Mouse (Mus musculus) layer of hippocampus, adult 18-20 months (tissue): ENCODE results near the gene Gprin1. TPM values are rescaled to one million over a fixed set of nuclear protein-coding genes. Genes with fewer than 3 reads are reported as not detected.

Experiments
- total RNA-seq, 2 experiments: library from RNA; stranded (reverse); gene quantifications; 2 replicates each; pipeline ENCODE4 v1.2.3; 2021

Gene Gprin1
- total RNA-seq, 2 experiments from 2014 or later = 146 to 150 TPM

Other genes starting within 250 kb of the Gprin1 start
- gene Simc1, start 246.1 kb downstream of the Gprin1 start, total RNA-seq = 10 to 100 TPM; 15.2 to 16.0 TPM
- 100 to 1,000 TPM; 145 to 151 TPM for gene 4833439L19Rik, start 184.4 kb downstream of the Gprin1 start, total RNA-seq
- 10 to 100 TPM; 35.9 to 38.7 TPM for gene Arl10, start 174.9 kb downstream of the Gprin1 start, total RNA-seq
- 10 to 100 TPM; 25.0 to 26.1 TPM for gene Nop16, start 159.8 kb downstream of the Gprin1 start, total RNA-seq
- gene Higd2a, start 159.7 kb downstream of the Gprin1 start, total RNA-seq = 100 to 1,000 TPM; 170 to 174 TPM
- gene Cltb, start 138.5 kb downstream of the Gprin1 start, total RNA-seq = 100 to 1,000 TPM; 263 to 281 TPM
- 10 to 100 TPM; 52.8 to 56.7 TPM for gene Faf2, start 128.1 kb downstream of the Gprin1 start, total RNA-seq
- 100 to 1,000 TPM; 164 to 179 TPM for gene Rnf44, start 56.0 kb downstream of the Gprin1 start, total RNA-seq
- gene Cdhr2, start 48.4 kb downstream of the Gprin1 start, total RNA-seq = under 1 TPM; 0.20 to 0.22 TPM
- gene Sncb, start 16.7 kb upstream of the Gprin1 start, total RNA-seq = 100 to 1,000 TPM; 687 to 705 TPM
- not detected for gene Eif4e1b, start 34.1 kb upstream of the Gprin1 start, total RNA-seq
- 10 to 100 TPM; 75.8 to 78.0 TPM for gene Tspan17, start 39.5 kb upstream of the Gprin1 start, total RNA-seq
- 100 to 1,000 TPM; 160 to 161 TPM for gene Unc5a, start 199.5 kb upstream of the Gprin1 start, total RNA-seq